Mouse (Mus musculus) stomach, embryonic 14.5 days (tissue): ENCODE data around the gene Acad12. TPM values are rescaled to one million over a fixed set of nuclear protein-coding genes. Genes with fewer than 3 reads are reported as not detected.

ENCODE experiments used
- ATAC-seq: fragments of 200-750 bp; cut with Nextera tagmentation; 2 replicates; pipeline ENCODE4 v1.8.0; 2017; ENCODE audit warnings: low read depth, moderate TSS enrichment; ENCODE audit not compliant: insufficient number of reproducible peaks, insufficient read depth, low FRiP score
- H3K27ac ChIP-seq: fragments of 300-500 bp; sonication (generic); 2 replicates; pipeline ENCODE4 v1.5.1; 2014; ENCODE audit warnings: mild to moderate bottlenecking, low read length, moderate library complexity, mixed read lengths
- H3K27me3 ChIP-seq: fragments of 300-500 bp; sonication (generic); 2 replicates; pipeline ENCODE4 v1.6.1; 2014; ENCODE audit warnings: low read length, control low read depth, mixed read lengths; ENCODE audit not compliant: control insufficient read depth, insufficient read depth
- H3K36me3 ChIP-seq: fragments of 300-500 bp; sonication (generic); 2 replicates; pipeline ENCODE4 v1.6.1; 2014; ENCODE audit warnings: mild to moderate bottlenecking, control low read depth, low read length, moderate library complexity, mixed read lengths; ENCODE audit not compliant: control insufficient read depth, insufficient read depth
- H3K4me1 ChIP-seq: fragments of 300-500 bp; sonication (generic); 2 replicates; pipeline ENCODE4 v1.6.1; 2014; ENCODE audit warnings: low read length, control low read depth, mixed read lengths; ENCODE audit not compliant: control insufficient read depth, insufficient read depth
- H3K4me2 ChIP-seq: fragments of 300-500 bp; sonication (generic); replicated peaks from 2 replicates; pipeline ENCODE4 v1.6.1; 2014; ENCODE audit warnings: low read depth, low read length, control low read depth
- H3K4me3 ChIP-seq: fragments of 300-500 bp; sonication (generic); 2 replicates; pipeline ENCODE4 v1.5.1; 2014; ENCODE audit warnings: low read depth, low read length, control low read depth
- H3K9ac ChIP-seq: fragments of 300-500 bp; sonication (generic); replicated peaks from 2 replicates; pipeline ENCODE4 v1.6.1; 2014; ENCODE audit warnings: low read depth, mild to moderate bottlenecking, control low read depth, low read length, moderate library complexity, mixed read lengths
- H3K9me3 ChIP-seq: fragments of 300-500 bp; sonication (generic); 2 replicates; pipeline ENCODE4 v1.6.1; 2016; ENCODE audit warnings: low read depth, low read length, control low read depth; ENCODE audit not compliant: control insufficient read depth
- WGBS: fragments of 180-500 bp; shearing (Covaris S2); extraction: QIAGEN DNeasy Blood & Tissue Kit; methylation state at CpG from one replicate; pipeline ENCODE4 v1.1.7; 2014; 5-methylcytosine and 5-hydroxymethylcytosine counted together
- polyA plus RNA-seq: library from polyadenylated mRNA; unstranded; fragments of >200 nt; fragmentation: Nextera tagmentation; extraction: Ambion mirVana; gene quantifications from 2 replicates; pipeline ENCODE4 v1.2.1, GENCODE M21; 2014

The Acad12 gene
- polyA plus RNA-seq, 1 experiment from 2014 or later: 2.7 TPM

- H3K27ac ChIP-seq: no peak overlapping the region
- no peak for ATAC-seq
- H3K4me1 ChIP-seq: no peaks in the 10 kb centered on the region
- H3K4me2 ChIP-seq: no peak overlapping the region
- H3K27me3 ChIP-seq: no peaks in the 10 kb centered on the region
- no peak overlapping the region for H3K9ac ChIP-seq
- H3K36me3 ChIP-seq: peaks cover 6% of the 10 kb centered on the region
- 88% methylated on average over 16 of the region's 16 CpGs for WGBS
- H3K9me3 ChIP-seq: no peaks in the 10 kb centered on the region
- H3K4me3 ChIP-seq: no peak overlapping the region
Observed at GRCm38 (mm10) chr5:121566035-121566681, 52.6 kb downstream of the Acad12 start.

GRCm38 (mm10) chr5:121564468-121564895 lies 54.3 kb downstream of the Acad12 start:
- Histone ChIP-seq H3K9me3 (no peaks in the 10 kb centered on the region), H3K4me3 (no peak overlapping the region), H3K36me3 (peaks cover 6% of the 10 kb centered on the region; the same call in 1 of the 2 replicates), H3K4me2 (peak overlapping the region; percentile 27; the same call in 1 of the 2 replicates), H3K9ac (no peak overlapping the region), H3K27ac (no peak overlapping the region), H3K4me1 (no peaks in the 10 kb centered on the region), H3K27me3 (no peaks in the 10 kb centered on the region)
- ATAC-seq: no peak
- WGBS: 9% methylated on average over 11 of the region's 11 CpGs

DNA sequence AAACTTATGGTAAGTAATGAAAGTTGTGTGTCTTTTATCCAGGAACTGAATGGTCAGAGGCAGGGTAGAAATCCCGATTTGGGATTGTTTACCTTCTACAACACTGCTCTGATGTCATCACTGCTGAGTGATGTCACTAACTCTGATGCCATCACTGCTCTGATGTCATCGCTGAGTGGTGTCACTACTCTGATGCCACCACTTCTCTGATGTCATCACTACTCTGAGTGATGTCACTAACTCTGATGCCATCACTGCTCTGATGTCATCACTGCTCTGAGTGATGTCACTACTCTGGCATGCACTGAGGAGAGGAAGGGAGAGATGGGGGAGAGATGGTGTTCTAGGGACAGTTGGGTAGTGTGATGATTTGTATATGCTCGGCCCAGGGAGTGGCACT lies 56.3 kb downstream of the Acad12 start:
- no peak overlapping the region for H3K4me2 ChIP-seq
- H3K4me1 ChIP-seq: no peaks in the 10 kb centered on the region
- ATAC-seq: no peak
- WGBS: 82% methylated on average over 3 of the region's 3 CpGs
- H3K27me3 ChIP-seq: no peaks in the 10 kb centered on the region
- H3K9ac ChIP-seq: no peak overlapping the region
- H3K4me3 ChIP-seq: no peak overlapping the region
- no peak overlapping the region for H3K27ac ChIP-seq
- no peaks in the 10 kb centered on the region for H3K9me3 ChIP-seq
- no peaks in the 10 kb centered on the region; the same call in 1 of the 2 replicates for H3K36me3 ChIP-seq

GRCm38 (mm10) chr5:121549196-121549595 lies 69.5 kb downstream of the Acad12 start:
- Histone ChIP-seq H3K4me2 (no peak overlapping the region), H3K9ac (no peak overlapping the region), H3K4me1 (peaks cover 6% of the 10 kb centered on the region), H3K27me3 (no peaks in the 10 kb centered on the region), H3K36me3 (no peaks in the 10 kb centered on the region), H3K9me3 (no peaks in the 10 kb centered on the region), H3K27ac (no peak overlapping the region), H3K4me3 (no peak overlapping the region)
- WGBS: 86% methylated on average over 7 of the region's 7 CpGs
- no peak for ATAC-seq

- Histone ChIP-seq H3K4me1 (peaks cover 10% of the 10 kb centered on the region), H3K4me3 (no peak overlapping the region), H3K9me3 (no peaks in the 10 kb centered on the region), H3K36me3 (no peaks in the 10 kb centered on the region), H3K9ac (no peak overlapping the region), H3K27ac (no peak overlapping the region), H3K27me3 (no peaks in the 10 kb centered on the region), H3K4me2 (no peak overlapping the region)
- 93% methylated on average over 3 of the region's 3 CpGs for WGBS
- ATAC-seq: no peak
Observed at GRCm38 (mm10) chr5:121547084-121547483, 71.7 kb downstream of the Acad12 start.

Other genes starting within 250 kb of the Acad12 start
- gene Trafd1, start 233.3 kb downstream of the Acad12 start, polyA plus RNA-seq: 78.2 and 81.9 TPM in 2 replicates
- 41.0 and 42.1 TPM in 2 replicates for gene Naa25, start 221.0 kb downstream of the Acad12 start, polyA plus RNA-seq
- gene Tmem116, start 167.0 kb downstream of the Acad12 start, polyA plus RNA-seq: 1.9 and 3.2 TPM in 2 replicates
- gene Erp29, start 166.4 kb downstream of the Acad12 start, polyA plus RNA-seq: 132 and 140 TPM in 2 replicates
- gene Adam1b, start 115.5 kb downstream of the Acad12 start, polyA plus RNA-seq: 0.11 and 0.12 TPM in 2 replicates
- gene Adam1a, start 73.5 kb downstream of the Acad12 start, polyA plus RNA-seq: 2.2 and 3.3 TPM in 2 replicates
- gene Gm42878, start 73.5 kb downstream of the Acad12 start, polyA plus RNA-seq: 0.87 TPM in 1 of 2 replicates, not detected in the other
- 52.9 and 56.3 TPM in 2 replicates for gene Mapkapk5, start 73.0 kb downstream of the Acad12 start, polyA plus RNA-seq
- 68.4 and 74.6 TPM in 2 replicates for gene Aldh2, start 25.1 kb downstream of the Acad12 start, polyA plus RNA-seq
- 2.3 and 2.4 TPM in 2 replicates for gene Acad10, start 41.6 kb upstream of the Acad12 start, polyA plus RNA-seq
- 30.8 and 31.7 TPM in 2 replicates for gene Brap, start 41.6 kb upstream of the Acad12 start, polyA plus RNA-seq
- 71.9 and 78.4 TPM in 2 replicates for gene Atxn2, start 92.4 kb upstream of the Acad12 start, polyA plus RNA-seq
- gene Sh2b3, start 218.7 kb upstream of the Acad12 start, polyA plus RNA-seq: 15.4 and 17.2 TPM in 2 replicates
- gene Pheta1, start 230.0 kb upstream of the Acad12 start, polyA plus RNA-seq: 17.6 and 17.8 TPM in 2 replicates